Mouse (Mus musculus): Measurements from ENCODE around the gene Neo1.

DNA sequence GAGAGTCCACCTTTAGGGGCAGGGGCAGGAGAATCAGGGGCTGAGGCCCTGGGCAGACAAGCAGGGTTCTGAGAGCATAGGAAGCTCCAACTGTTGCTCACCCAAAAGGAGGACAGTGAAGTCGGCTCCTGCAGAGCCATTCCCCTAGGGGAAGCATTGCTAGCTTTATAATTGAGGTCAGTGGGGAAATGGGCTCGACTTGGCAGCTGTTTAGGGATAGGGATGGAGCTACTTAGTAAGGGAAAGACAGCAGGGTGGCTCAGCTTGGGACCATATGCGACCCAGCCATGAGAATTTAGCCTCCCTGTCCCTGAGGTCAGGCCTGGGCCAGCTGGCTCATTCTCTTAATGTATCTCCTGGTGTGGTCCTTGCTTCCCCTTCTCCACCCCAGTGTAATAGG lies 181.3 kb downstream of the Neo1 start:
- no peak for TF ChIP-seq CTCF (IDR thresholded peaks at IDR 0.05; ENCODE audit: control insufficient read depth, insufficient read depth, low read length)
- no peak for TF ChIP-seq POLR2A (IDR thresholded peaks at IDR 0.05; ENCODE audit: borderline replicate concordance, control insufficient read depth, low read depth, low read length)
